Mouse (Mus musculus) myocyte (in vitro differentiated cells): ENCODE data around the gene Arnt.

Experiments used
- CEBPB ChIP-seq: IDR thresholded peaks from 2 replicates; pipeline ENCODE4 v1.6.1; 2011; ENCODE audit warnings: mild to moderate bottlenecking, moderate library complexity; ENCODE audit not compliant: poor library complexity, insufficient read depth, severe bottlenecking
- E2F4 ChIP-seq: IDR thresholded peaks from one replicate; pipeline ENCODE4 v1.6.1; 2011; ENCODE audit warnings: mild to moderate bottlenecking, control low read depth, moderate library complexity; ENCODE audit not compliant: insufficient read depth
- MAX ChIP-seq: IDR thresholded peaks from one replicate; pipeline ENCODE4 v1.6.1; 2011; ENCODE audit warnings: low read depth, mild to moderate bottlenecking, control low read depth
- POLR2A ChIP-seq: IDR thresholded peaks from one replicate; pipeline ENCODE4 v1.6.1; 2011; ENCODE audit warnings: low read depth, mild to moderate bottlenecking, control low read depth, moderate library complexity; ENCODE audit not compliant: insufficient read length
- POLR2AphosphoS2 ChIP-seq: IDR thresholded peaks from one replicate; pipeline ENCODE4 v1.6.1; 2011; ENCODE audit warnings: low read depth, control low read depth; ENCODE audit not compliant: insufficient read length
- REST ChIP-seq: IDR thresholded peaks from one replicate; pipeline ENCODE4 v1.6.1; 2011; ENCODE audit warnings: mild to moderate bottlenecking, control low read depth, moderate library complexity; ENCODE audit not compliant: insufficient read depth, insufficient read length
- SRF ChIP-seq: IDR thresholded peaks from one replicate; pipeline ENCODE4 v1.6.1; 2011; ENCODE audit warnings: low read depth; ENCODE audit not compliant: control insufficient read depth, insufficient read length
- TCF12 ChIP-seq: IDR thresholded peaks from one replicate; pipeline ENCODE4 v1.6.1; 2011; ENCODE audit warnings: mild to moderate bottlenecking, control low read depth; ENCODE audit not compliant: poor library complexity, insufficient read depth, severe bottlenecking
- USF1 ChIP-seq: IDR thresholded peaks from one replicate; pipeline ENCODE4 v1.6.1; 2011; ENCODE audit warnings: low read depth, mild to moderate bottlenecking, control low read depth, moderate library complexity

GRCm38 (mm10) chr3:95459381-95459780 is 25.2 kb downstream of the Arnt start:
- TF ChIP-seq E2F4: no peak
- no peak for TF ChIP-seq POLR2A
- TF ChIP-seq MAX: no peak
- no peak for TF ChIP-seq REST
- TF ChIP-seq CEBPB: 0 out of 2 replicates have a peak, but pooled peaks have one; percentile 24
- no peak for TF ChIP-seq TCF12
- no peak for TF ChIP-seq USF1
- no peak for TF ChIP-seq POLR2AphosphoS2
- TF ChIP-seq SRF: no peak
